Mouse (Mus musculus) embryonic stem cell, embryonic (primary cell): ENCODE data around the gene Eml3.

Source experiments
- CTCF ChIA-PET, 4 experiments: fragments of 300-600 bp in 2 of 4; fragments of 350-600 bp in 2 of 4; sonication (Branson Sonifier 250); formaldehyde crosslinking; loops; one replicate each; lab custom pipeline; 2022; ENCODE audit warnings: inconsistent platforms in 2 of 4; lab: Charles Lee
- POLR2A ChIA-PET, 4 experiments: fragments of 300-600 bp in 2 of 4; fragments of 350-600 bp in 2 of 4; sonication (Branson Sonifier 250); formaldehyde crosslinking; loops; one replicate each; lab custom pipeline; 2022; ENCODE audit warnings: antibody characterized with exemption in 4 of 4, inconsistent platforms in 1 of 4; lab: Charles Lee

Gene Eml3

DNA sequence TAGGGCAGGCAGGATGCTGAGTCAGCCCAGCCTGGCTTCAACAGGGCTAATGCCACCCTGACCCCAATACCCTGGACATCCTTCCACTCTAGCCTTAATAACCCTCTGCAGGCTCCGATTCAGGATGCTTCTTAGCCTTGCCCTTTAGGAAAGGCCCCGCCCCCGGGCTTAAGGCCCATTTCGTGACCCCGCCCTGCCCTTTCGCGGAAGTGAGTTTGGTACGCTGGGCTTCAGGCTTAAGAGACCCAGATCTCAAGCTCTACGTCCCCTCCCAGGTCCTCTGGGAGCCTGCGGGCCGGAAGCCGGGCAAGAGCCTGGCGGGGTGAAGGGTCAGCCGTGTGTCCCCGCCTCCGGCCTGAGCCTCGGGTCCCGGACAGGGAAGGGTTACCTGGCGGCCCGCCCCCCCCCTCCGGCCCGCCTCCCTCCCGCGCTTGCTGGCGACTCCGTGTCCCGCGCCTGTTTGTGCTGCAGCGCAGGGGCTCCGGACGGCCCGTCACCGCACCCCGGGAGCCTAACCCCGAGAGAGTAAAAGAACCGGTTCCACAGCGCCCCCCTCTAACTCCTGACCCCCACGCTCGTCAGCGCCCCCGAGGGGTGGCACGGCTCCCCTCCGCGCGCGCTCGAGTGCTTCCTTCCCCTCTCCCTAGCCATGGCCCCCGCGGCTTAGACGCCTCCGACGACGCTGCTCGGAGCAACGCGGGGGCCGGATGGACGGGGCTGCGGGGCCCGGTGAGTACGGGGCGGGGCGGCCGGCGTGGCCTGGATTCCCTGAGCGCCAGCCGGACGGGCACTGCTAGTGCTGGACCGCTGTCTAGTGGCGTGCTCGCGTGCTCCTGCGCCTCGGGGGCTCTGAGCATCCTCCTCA lies at the start of gene Eml3, which contains the start of gene Rom1:
Gene Eml3 (plus strand): TSS at position 329 of the 865 bp plus-strand sequence.
Gene Rom1 (minus strand): TSS at position 133 of the 865 bp plus-strand sequence.
- POLR2A ChIA-PET = interaction anchor here (0.6 to 16.7 kb wide), 44 partner anchors 8 to 213 kb away, joined by 3 to 191 read pairs (median 4); partner anchors contain the start of genes 1810009A15Rik (in 3 of the 4), Gm49416 (in 3 of the 4), Mta2 (in 3 of the 4) and B3gat3 (in 2 of the 4)
- CTCF ChIA-PET = interaction anchor here in 2 of 4 experiments (0.6 to 1.5 kb wide), 3 partner anchors 9 to 12 kb away, joined by 3 to 5 read pairs (median 3); partner anchors contain the start of gene Mta2 (in 1 of the 2)

DNA sequence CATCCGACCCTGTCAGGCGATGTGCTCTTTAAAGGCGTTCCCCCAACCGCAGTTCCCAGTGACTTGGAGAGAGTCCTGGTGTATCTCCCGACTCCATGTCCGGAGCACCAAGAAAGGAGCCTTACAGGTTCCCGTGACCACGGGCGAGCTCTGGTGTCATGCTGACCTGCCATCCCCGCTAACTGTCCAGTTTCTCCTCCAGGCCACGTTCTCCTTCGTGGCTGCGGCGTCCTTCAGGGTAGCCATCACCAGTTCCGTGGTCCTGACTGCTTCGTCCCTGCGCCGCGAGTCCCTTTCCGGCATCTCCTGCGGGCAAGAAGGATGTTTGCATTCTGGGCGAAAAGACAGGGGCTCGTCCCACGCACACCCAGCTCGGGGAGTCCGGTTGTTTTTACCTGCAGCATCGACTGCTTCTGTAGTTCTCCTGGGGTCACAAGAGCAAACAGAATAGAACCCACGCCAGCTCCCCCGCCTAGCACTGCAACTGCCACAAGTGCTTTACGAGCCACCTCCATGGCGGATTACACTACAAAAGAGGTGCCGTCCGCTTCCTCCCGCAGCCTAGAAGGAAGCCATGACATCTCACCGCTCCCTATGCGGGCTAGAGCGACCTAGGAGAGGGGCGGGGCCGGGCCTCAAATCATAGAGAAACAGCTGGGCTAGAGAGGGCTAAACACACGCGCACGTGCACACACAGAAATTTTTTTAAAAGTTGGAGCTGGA lies 48.9 kb upstream of the Eml3 start, which contains the start of gene Uqcc3:
Gene Uqcc3 (minus strand): TSS at position 613 of the 723 bp plus-strand sequence.
- CTCF ChIA-PET = interaction anchor here in 1 of 4 experiments (0.7 to 1.5 kb wide), 3 partner anchors 8 to 22 kb away, joined by 3 to 4 read pairs (median 4); no protein-coding TSS in a partner anchor
- POLR2A ChIA-PET = interaction anchor here (0.5 to 27.2 kb wide), 94 partner anchors 1 to 238 kb away, joined by 3 to 851 read pairs (median 4); partner anchors contain the start of genes Ubxn1 (in 4 of the 4), 1810009A15Rik (in 3 of the 4), B3gat3 (in 3 of the 4) and Eef1g (in 3 of the 4)

GRCm38 (mm10) chr19:8881034-8881392 lies 48.3 kb upstream of the Eml3 start:
- ChIA-PET POLR2A (interaction anchor here (0.5 to 27.2 kb wide), 94 partner anchors 2 to 1705 kb away, joined by 3 to 851 read pairs (median 4); partner anchors contain the start of genes Ubxn1 (in 4 of the 4), 1810009A15Rik (in 3 of the 4), B3gat3 (in 3 of the 4) and Eef1g (in 3 of the 4)), CTCF (interaction anchor here in 1 of 4 experiments (0.7 to 1.5 kb wide), 3 partner anchors 8 to 22 kb away, joined by 3 to 4 read pairs (median 4); no protein-coding TSS in a partner anchor)

GRCm38 (mm10) chr19:8883616-8884015 lies 45.7 kb upstream of the Eml3 start, which contains the start of the genes Lbhd1 and Gm49403:
Gene Lbhd1 (plus strand): TSS chr19:8883732.
Gene Gm49403 (plus strand): TSS chr19:8883930.
- ChIA-PET CTCF (no interaction called here), POLR2A (interaction anchor here in 3 of 4 experiments (0.7 to 27.2 kb wide), 23 partner anchors 4 to 168 kb away, joined by 3 to 851 read pairs (median 8); partner anchors contain the start of genes Ubxn1 (in 3 of the 3), 1810009A15Rik (in 2 of the 3), Eef1g (in 2 of the 3) and Ganab (in 2 of the 3))

DNA sequence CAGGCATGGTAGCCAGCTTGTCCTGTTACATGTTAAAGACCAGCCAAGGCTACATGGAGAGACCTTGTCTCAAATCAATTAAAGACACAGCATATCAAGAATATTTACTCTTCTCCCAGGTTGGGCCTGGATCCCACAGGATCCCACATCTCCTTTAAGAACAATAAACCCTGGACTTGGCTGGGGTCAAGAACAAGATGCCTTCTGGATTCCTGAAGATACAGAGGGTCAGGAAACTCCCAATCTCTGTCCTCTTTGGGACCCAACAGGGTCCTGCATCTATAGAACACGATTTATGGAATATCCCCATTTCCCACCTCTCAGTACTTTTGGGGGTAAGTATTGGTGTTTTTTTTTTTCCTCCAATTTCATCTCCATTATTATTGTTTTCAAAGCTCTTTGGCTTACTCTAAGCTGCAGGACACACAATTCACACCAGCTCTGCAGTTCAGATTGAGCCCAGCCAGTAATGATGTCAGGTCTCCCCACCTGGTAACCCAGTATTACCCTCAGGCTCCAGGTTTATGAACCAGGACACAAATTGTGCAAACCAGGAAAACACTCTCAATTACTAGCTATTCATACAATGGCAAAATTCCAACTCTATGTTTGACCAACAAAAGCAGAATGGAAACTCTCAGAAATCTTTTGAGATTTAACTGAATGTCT lies 42.3 kb upstream of the Eml3 start:
- CTCF ChIA-PET = interaction anchor here in 1 of 4 experiments (0.6 kb wide), 1 partner anchor 93 kb away, joined by 3 read pairs; no protein-coding TSS in a partner anchor
- POLR2A ChIA-PET = interaction anchor here (0.6 to 27.2 kb wide), 128 partner anchors 3 to 1616 kb away, joined by 3 to 851 read pairs (median 11); partner anchors contain the start of genes Eef1g (in 4 of the 4), Ganab (in 4 of the 4), Tut1 (in 4 of the 4) and Ubxn1 (in 4 of the 4)

- ChIA-PET POLR2A (interaction anchor here (0.6 to 27.2 kb wide), 220 partner anchors 2 to 1623 kb away, joined by 3 to 851 read pairs (median 6); partner anchors contain the start of genes Eef1g (in 4 of the 4), Ganab (in 4 of the 4), Gng3 (in 4 of the 4) and Tut1 (in 4 of the 4)), CTCF (interaction anchor here in 1 of 4 experiments (1.2 kb wide), 1 partner anchor 195 kb away, joined by 5 read pairs; no protein-coding TSS in a partner anchor)
These were observed 41.5 kb upstream of the Eml3 start for GRCm38 (mm10) chr19:8887585-8888463.

DNA sequence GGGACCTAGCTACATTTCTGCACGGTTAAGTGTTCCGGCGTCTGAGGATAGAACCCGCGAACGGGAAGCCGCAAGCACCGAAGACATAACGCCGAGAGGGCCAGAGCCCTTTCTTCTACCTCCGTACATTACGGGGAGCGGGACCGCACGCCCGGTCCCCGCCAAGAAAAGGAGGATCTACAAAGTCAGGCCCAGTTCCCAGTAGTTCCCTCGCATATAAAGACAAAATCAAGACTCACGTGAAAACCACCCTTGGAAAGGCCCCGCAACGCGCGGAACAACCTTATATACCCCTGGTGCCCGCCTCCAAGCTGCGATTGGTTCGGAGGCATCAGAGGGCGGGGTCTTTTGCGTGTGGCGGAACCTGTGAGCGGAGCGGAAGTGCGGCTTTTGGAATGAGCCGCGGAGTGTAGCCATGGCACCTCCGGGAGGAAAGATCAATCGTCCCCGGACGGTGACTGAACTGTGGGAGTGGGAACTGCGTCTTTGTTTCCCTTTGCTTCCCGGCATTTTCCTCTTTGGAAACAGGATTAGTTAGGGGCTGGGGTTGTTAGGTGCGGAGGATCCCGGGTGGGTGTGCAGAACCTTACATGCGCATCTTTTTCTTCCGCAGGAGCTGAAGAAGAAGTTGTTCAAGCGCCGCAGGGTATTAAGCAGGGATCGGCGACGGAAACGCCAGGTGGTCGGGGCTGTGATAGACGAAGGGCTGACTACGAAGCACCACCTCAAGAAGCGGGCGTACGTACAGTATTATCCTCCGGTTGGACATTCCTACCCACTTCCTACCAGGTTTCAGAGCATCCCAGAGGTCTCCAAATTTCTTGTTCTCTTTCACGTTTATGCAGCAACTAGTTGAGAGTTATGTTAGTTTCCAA lies 40.6 kb upstream of the Eml3 start, which contains the start of the genes 1810009A15Rik and Gm49416:
Gene 1810009A15Rik (plus strand): TSS at position 343 of the 875 bp plus-strand sequence.
Gene Gm49416 (plus strand): TSS at position 416 of the 875 bp plus-strand sequence.
- ChIA-PET CTCF (interaction anchor here in 3 of 4 experiments (0.6 to 1.2 kb wide), 6 partner anchors 9 to 194 kb away, joined by 3 to 5 read pairs (median 4); no protein-coding TSS in a partner anchor), POLR2A (interaction anchor here (0.5 to 27.2 kb wide), 219 partner anchors 1 to 1624 kb away, joined by 3 to 851 read pairs (median 6); partner anchors contain the start of genes B3gat3 (in 4 of the 4), Eef1g (in 4 of the 4), Ganab (in 4 of the 4) and Gng3 (in 4 of the 4))

DNA sequence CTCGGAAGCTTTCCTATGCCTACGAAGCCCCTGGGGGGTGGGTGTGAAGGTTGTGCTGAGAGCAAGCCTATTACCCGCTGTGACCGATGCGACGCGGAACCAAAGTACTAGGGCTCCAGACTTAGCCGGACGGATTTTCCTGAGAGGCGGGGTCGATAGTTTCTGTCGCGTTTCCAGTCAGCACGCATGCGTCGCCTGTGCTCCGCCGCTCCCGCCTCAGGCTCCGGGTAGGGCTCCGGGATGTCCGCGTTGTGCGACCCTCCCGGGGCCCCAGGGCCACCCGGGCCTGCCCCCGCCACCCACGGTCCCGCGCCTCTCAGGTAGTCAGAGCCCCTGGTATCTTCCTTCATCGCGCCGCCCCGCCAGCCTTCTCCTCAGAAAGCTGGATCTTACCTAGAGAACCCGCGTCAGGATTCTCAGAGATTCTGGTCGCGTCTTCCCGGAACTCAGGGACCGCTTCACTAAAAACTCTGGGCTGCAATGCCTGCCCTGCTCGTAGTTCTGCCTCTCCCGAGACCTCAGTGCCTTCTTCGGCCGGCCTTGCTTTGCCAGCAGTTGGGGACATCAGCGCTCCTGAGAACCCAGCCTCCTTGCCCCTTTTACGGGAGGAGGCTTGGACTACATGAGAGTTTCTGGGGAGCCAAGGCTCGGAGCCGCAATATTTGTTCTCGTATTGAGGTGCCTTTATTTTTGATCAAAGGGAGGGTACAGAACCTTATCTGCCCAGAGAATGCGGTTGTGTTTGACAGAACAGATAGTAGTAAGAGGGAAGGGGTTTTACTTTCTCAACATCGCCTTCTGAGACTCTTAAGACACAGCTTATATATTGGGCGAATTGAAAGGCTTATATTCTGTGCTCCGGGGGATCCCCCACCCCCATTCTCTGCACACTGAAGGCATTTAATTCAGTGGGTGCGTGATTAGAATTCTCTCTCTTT lies 36.3 kb upstream of the Eml3 start, which contains the start of gene Ints5:
Gene Ints5 (plus strand): TSS at position 177 of the 938 bp plus-strand sequence.
- ChIA-PET CTCF (interaction anchor here in 3 of 4 experiments (0.6 to 0.8 kb wide), 6 partner anchors 43 to 1915 kb away, joined by 3 to 5 read pairs (median 4); no protein-coding TSS in a partner anchor), POLR2A (interaction anchor here (0.5 to 25.4 kb wide), 55 partner anchors 11 to 1823 kb away, joined by 3 to 851 read pairs (median 5); partner anchors contain the start of genes B3gat3 (in 3 of the 4), Slc3a2 (in 3 of the 4), Tut1 (in 3 of the 4) and Ubxn1 (in 3 of the 4))

DNA sequence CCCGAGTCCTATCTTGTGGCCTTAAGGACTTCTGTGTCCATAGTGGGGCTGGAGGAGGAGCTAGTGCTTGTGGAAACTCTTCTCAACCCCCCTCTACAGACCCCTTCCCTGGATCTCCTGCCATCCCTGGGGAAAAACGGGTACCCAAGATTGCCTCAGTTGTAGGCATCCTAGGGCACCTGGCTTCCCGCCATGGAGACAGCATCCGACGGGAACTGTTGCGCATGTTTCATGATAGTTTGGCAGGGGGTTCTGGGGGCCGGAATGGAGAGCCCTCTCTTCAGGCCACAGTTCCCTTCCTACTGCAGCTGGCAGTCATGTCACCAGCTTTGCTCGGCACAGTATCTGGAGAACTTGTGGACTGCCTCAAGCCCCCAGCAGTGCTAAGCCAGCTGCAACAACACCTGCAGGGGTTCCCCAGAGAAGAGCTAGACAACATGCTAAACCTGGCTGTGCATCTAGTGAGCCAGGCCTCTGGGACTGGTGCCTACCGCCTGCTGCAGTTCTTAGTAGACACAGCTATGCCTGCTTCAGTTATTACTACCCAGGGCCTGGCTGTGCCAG lies 33.9 kb upstream of the Eml3 start:
- ChIA-PET CTCF (interaction anchor here in 1 of 4 experiments (0.9 kb wide), 1 partner anchor 177 kb away, joined by 3 read pairs; no protein-coding TSS in a partner anchor), POLR2A (interaction anchor here (0.6 to 25.4 kb wide), 39 partner anchors 8 to 182 kb away, joined by 3 to 851 read pairs (median 4); partner anchors contain the start of genes 1810009A15Rik (in 4 of the 4), Gm49416 (in 4 of the 4), Uqcc3 (in 3 of the 4) and B3gat3 (in 2 of the 4))

- ChIA-PET POLR2A (interaction anchor here (0.6 to 25.4 kb wide), 42 partner anchors 9 to 183 kb away, joined by 3 to 851 read pairs (median 4); partner anchors contain the start of genes 1810009A15Rik (in 4 of the 4), Gm49416 (in 4 of the 4), Gng3 (in 3 of the 4) and Mta2 (in 3 of the 4)), CTCF (interaction anchor here in 1 of 4 experiments (0.9 kb wide), 1 partner anchor 178 kb away, joined by 3 read pairs; no protein-coding TSS in a partner anchor)
These were observed 33.1 kb upstream of the Eml3 start for GRCm38 (mm10) chr19:8896231-8896630.

- CTCF ChIA-PET = interaction anchor here in 1 of 4 experiments (0.6 to 1.0 kb wide), 2 partner anchors 8 to 51 kb away, joined by 3 to 4 read pairs; no protein-coding TSS in a partner anchor
These were observed 32.0 kb upstream of the Eml3 start for GRCm38 (mm10) chr19:8897211-8897864.

More at GRCm38 (mm10) chr19:8897211-8897864, 32.0 kb upstream of the Eml3 start:
- POLR2A ChIA-PET = interaction anchor here (0.5 to 25.4 kb wide), 65 partner anchors 8 to 184 kb away, joined by 3 to 851 read pairs (median 4); partner anchors contain the start of genes 1810009A15Rik (in 4 of the 4), Gm49416 (in 4 of the 4), B3gat3 (in 3 of the 4) and Mta2 (in 3 of the 4)
